Mouse (Mus musculus): ENCODE data around the gene Thbs1. TPM values are rescaled to one million over a fixed set of nuclear protein-coding genes. Genes with fewer than 3 reads are reported as not detected.

Gene Thbs1
- total RNA-seq (2021): 10 to 100 TPM; 10.8 to 12.7 TPM

- DNase-seq: peak; percentile 65 to 73
- intact Hi-C loops (cut with DNase I): loop anchor here (1.0 to 5.0 kb wide), 5 partner anchors 84 to 570 kb away; no protein-coding TSS in a partner anchor
These were observed at the start of gene Thbs1 for GRCm38 (mm10) chr2:118111488-118112131. Thbs1 (plus strand) TSS chr2:118111876.

GRCm38 (mm10) chr2:118064121-118064764 is 47.4 kb upstream of the Thbs1 start:
- intact Hi-C loops (cut with DNase I): no loop called here
- peak in 1 of 2 experiments; percentile 28 for DNase-seq

GRCm38 (mm10) chr2:118066065-118066770 is 45.5 kb upstream of the Thbs1 start:
- intact Hi-C loops (cut with DNase I): no loop called here
- no peak for DNase-seq

GRCm38 (mm10) chr2:118069975-118070374 is 41.7 kb upstream of the Thbs1 start:
- intact Hi-C loops (cut with DNase I): no loop called here
- DNase-seq: no peak

- DNase-seq: peak; percentile 19 to 26
- intact Hi-C loops (cut with DNase I): no loop called here
These were observed 38.8 kb upstream of the Thbs1 start for GRCm38 (mm10) chr2:118072811-118073372.

GRCm38 (mm10) chr2:118074030-118074429 is 37.6 kb upstream of the Thbs1 start:
- DNase-seq: no peak
- intact Hi-C loops (cut with DNase I): no loop called here

- DNase-seq: no peak
- intact Hi-C loops (cut with DNase I): no loop called here
These were observed 36.5 kb upstream of the Thbs1 start for GRCm38 (mm10) chr2:118075165-118075564.

- intact Hi-C loops (cut with DNase I): no loop called here
- DNase-seq: no peak
These were observed 32.5 kb upstream of the Thbs1 start for GRCm38 (mm10) chr2:118079131-118079530.

- no peak for DNase-seq
- intact Hi-C loops (cut with DNase I): no loop called here
These were observed 30.1 kb upstream of the Thbs1 start for GRCm38 (mm10) chr2:118081581-118081980.

- intact Hi-C loops (cut with DNase I): no loop called here
- no peak for DNase-seq
These were observed 28.0 kb upstream of the Thbs1 start for GRCm38 (mm10) chr2:118083652-118084051.

- intact Hi-C loops (cut with DNase I): no loop called here
- no peak for DNase-seq
These were observed 27.0 kb upstream of the Thbs1 start for GRCm38 (mm10) chr2:118084693-118085092.

GRCm38 (mm10) chr2:118085647-118086046 is 26.0 kb upstream of the Thbs1 start:
- no peak for DNase-seq
- intact Hi-C loops (cut with DNase I): no loop called here

- intact Hi-C loops (cut with DNase I): no loop called here
- no peak for DNase-seq
These were observed 24.5 kb upstream of the Thbs1 start for GRCm38 (mm10) chr2:118087044-118087726.

GRCm38 (mm10) chr2:118091226-118091625 is 20.4 kb upstream of the Thbs1 start:
- DNase-seq: no peak
- intact Hi-C loops (cut with DNase I): no loop called here

- DNase-seq: no peak
- intact Hi-C loops (cut with DNase I): no loop called here
These were observed 12.6 kb upstream of the Thbs1 start for GRCm38 (mm10) chr2:118099104-118099503.

- DNase-seq: no peak
- intact Hi-C loops (cut with DNase I): no loop called here
These were observed 9.5 kb upstream of the Thbs1 start for GRCm38 (mm10) chr2:118102169-118102568.

- peak; percentile 34 to 38 for DNase-seq
- intact Hi-C loops (cut with DNase I): loop anchor here (2.0 to 5.0 kb wide), 4 partner anchors 83 to 324 kb away; no protein-coding TSS in a partner anchor
These were observed 1.3 kb upstream of the Thbs1 start for GRCm38 (mm10) chr2:118110225-118110915.

- DNase-seq: peak; percentile 90 to 92
- intact Hi-C loops (cut with DNase I): loop anchor here (1.0 to 5.0 kb wide), 5 partner anchors 84 to 570 kb away; no protein-coding TSS in a partner anchor
These were observed 574 bp upstream of the Thbs1 start for GRCm38 (mm10) chr2:118111116-118111487.

GRCm38 (mm10) chr2:118112438-118112837 is 762 bp downstream of the Thbs1 start:
- intact Hi-C loops (cut with DNase I): loop anchor here (5.0 kb wide), 2 partner anchors 85 to 190 kb away; no protein-coding TSS in a partner anchor
- no peak for DNase-seq
